ENCODE assay signal across 16 mouse cellular contexts in the genomic region with DNA sequence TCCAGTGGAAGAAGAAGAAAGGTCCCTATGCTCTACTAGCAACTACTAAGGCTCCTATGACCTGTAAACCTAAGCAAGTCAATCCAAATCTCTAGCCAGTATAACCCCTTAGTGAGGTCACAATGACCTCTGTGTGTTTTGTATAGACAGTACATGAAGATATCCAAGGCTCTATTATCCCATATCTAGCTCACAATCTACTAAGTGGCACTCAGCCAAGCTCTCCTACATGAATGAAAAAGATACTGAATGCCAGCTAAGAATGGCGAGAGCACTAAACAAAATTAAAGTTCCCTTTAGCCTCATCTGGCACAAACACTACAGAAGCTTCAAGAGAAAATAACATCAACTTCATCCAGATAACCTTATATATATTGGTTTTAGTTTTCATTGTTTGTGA.
"Had no signal": no experiment of that assay in that cellular context is flagged by ENCODE, and none has a peak within 500 bp of the region (broad histone marks: within the 10 kb centered on the region; RNA-seq: fewer than 3 reads in every experiment).

No protein-coding gene starts in this region.

- H3K27me3 ChIP-seq: limb, embryonic 13.5 days; liver, embryonic 12.5 days; liver, embryonic 15.5 days; megakaryocyte, embryonic 14.5 days; midbrain, embryonic 13.5 days had no signal

- ATAC-seq: liver, embryonic 12.5 days; midbrain, embryonic 13.5 days had no signal

- H3K27ac ChIP-seq: kidney, postnatal 0 days; layer of hippocampus, adult 2 months; limb, embryonic 10.5 days; limb, embryonic 13.5 days; liver, embryonic 12.5 days; liver, embryonic 15.5 days; midbrain, embryonic 10.5 days; midbrain, embryonic 13.5 days had no signal

- H3K9ac ChIP-seq: limb, embryonic 13.5 days; liver, embryonic 12.5 days; liver, embryonic 15.5 days; midbrain, embryonic 13.5 days had no signal

- H3K4me2 ChIP-seq: limb, embryonic 13.5 days; liver, embryonic 12.5 days; liver, embryonic 15.5 days; midbrain, embryonic 13.5 days had no signal

- H3K36me3 ChIP-seq: limb, embryonic 10.5 days; limb, embryonic 13.5 days; liver, embryonic 12.5 days; liver, embryonic 15.5 days; midbrain, embryonic 13.5 days had no signal

- H3K4me3 ChIP-seq: layer of hippocampus, adult 2 months; limb, embryonic 10.5 days; limb, embryonic 13.5 days; liver, embryonic 12.5 days; liver, embryonic 15.5 days; megakaryocyte, embryonic 14.5 days; midbrain, embryonic 10.5 days; midbrain, embryonic 13.5 days had no signal

- DNase-seq: kidney, adult 18-20 months; layer of hippocampus, adult 9-11 months; liver; lung, adult 2 months; thymus, adult 2 months; thymus, postnatal 14 days; thymus, postnatal 4 days had no signal

- H3K9me3 ChIP-seq: limb, embryonic 10.5 days; limb, embryonic 13.5 days; liver, embryonic 12.5 days; liver, embryonic 15.5 days; megakaryocyte, embryonic 14.5 days; midbrain, embryonic 10.5 days; midbrain, embryonic 13.5 days had no signal

- H3K4me1 ChIP-seq: limb, embryonic 10.5 days; limb, embryonic 13.5 days had no signal
